Mouse (Mus musculus): Measurements from ENCODE around the gene Olfr524. TPM values are rescaled to one million over a fixed set of nuclear protein-coding genes. Genes with fewer than 3 reads are reported as not detected.

The Olfr524 gene
- polyA plus RNA-seq, 1 experiment from 2014 or later: not detected

- H3K9ac ChIP-seq: no peak overlapping the region
- H3K4me2 ChIP-seq (replicated peaks): no peak overlapping the region
- no peak overlapping the region for H3K27ac ChIP-seq
- H3K36me3 ChIP-seq: no peaks in the 10 kb centered on the region
- H3K27me3 ChIP-seq (replicated peaks): no peaks in the 10 kb centered on the region
- H3K4me1 ChIP-seq (replicated peaks): no peaks in the 10 kb centered on the region
- ATAC-seq: no peak
- WGBS: 86% methylated on average over 2 of the region's 2 CpGs
- H3K4me3 ChIP-seq (replicated peaks): no peak overlapping the region
- H3K9me3 ChIP-seq: no peaks in the 10 kb centered on the region
Observed at GRCm38 (mm10) chr7:140179176-140179575, 26.6 kb downstream of the Olfr524 start.

GRCm38 (mm10) chr7:140172936-140173335 is 32.8 kb downstream of the Olfr524 start, which contains the start of gene Olfr523:
Gene Olfr523, plus strand, starts transcription at chr7:140173217.
- H3K4me1 ChIP-seq (replicated peaks): no peaks in the 10 kb centered on the region
- no peak within 1 kb of the TSS for H3K27ac ChIP-seq
- H3K36me3 ChIP-seq: no peaks in the 10 kb centered on the region
- no peak within 1 kb of the TSS for H3K4me3 ChIP-seq (replicated peaks)
- no peaks in the 10 kb centered on the region for H3K27me3 ChIP-seq (replicated peaks)
- no peaks in the 10 kb centered on the region for H3K9me3 ChIP-seq
- WGBS: 47% methylated on average over 1 of the region's 1 CpGs
- H3K9ac ChIP-seq: no peak within 1 kb of the TSS
- no peak within 1 kb of the TSS for H3K4me2 ChIP-seq (replicated peaks)
- ATAC-seq: no peak

- H3K9ac ChIP-seq: no peak overlapping the region
- no peaks in the 10 kb centered on the region for H3K36me3 ChIP-seq
- H3K4me2 ChIP-seq (replicated peaks): no peak overlapping the region
- no peaks in the 10 kb centered on the region for H3K9me3 ChIP-seq
- ATAC-seq: no peak
- H3K4me1 ChIP-seq (replicated peaks): no peaks in the 10 kb centered on the region
- H3K4me3 ChIP-seq (replicated peaks): no peak overlapping the region
- no peak overlapping the region for H3K27ac ChIP-seq
- 93% methylated on average over 3 of the region's 3 CpGs for WGBS
- no peaks in the 10 kb centered on the region for H3K27me3 ChIP-seq (replicated peaks)
Observed at GRCm38 (mm10) chr7:140170863-140171262, 34.9 kb downstream of the Olfr524 start.

- no peaks in the 10 kb centered on the region for H3K27me3 ChIP-seq (replicated peaks)
- H3K4me3 ChIP-seq (replicated peaks): no peak overlapping the region
- no peaks in the 10 kb centered on the region for H3K9me3 ChIP-seq
- no peak overlapping the region for H3K4me2 ChIP-seq (replicated peaks)
- no peaks in the 10 kb centered on the region for H3K4me1 ChIP-seq (replicated peaks)
- ATAC-seq: no peak
- WGBS: 61% methylated on average over 4 of the region's 4 CpGs
- H3K9ac ChIP-seq: no peak overlapping the region
- H3K36me3 ChIP-seq: no peaks in the 10 kb centered on the region
- H3K27ac ChIP-seq: no peak overlapping the region
Observed at GRCm38 (mm10) chr7:140169386-140169785, 36.4 kb downstream of the Olfr524 start.

- no peak overlapping the region for H3K4me3 ChIP-seq (replicated peaks)
- no peak overlapping the region for H3K27ac ChIP-seq
- H3K9me3 ChIP-seq: no peaks in the 10 kb centered on the region
- no peak overlapping the region for H3K9ac ChIP-seq
- 60% methylated on average over 1 of the region's 1 CpGs for WGBS
- H3K4me2 ChIP-seq (replicated peaks): no peak overlapping the region
- no peak for ATAC-seq
- H3K36me3 ChIP-seq: no peaks in the 10 kb centered on the region
- no peaks in the 10 kb centered on the region for H3K4me1 ChIP-seq (replicated peaks)
- no peaks in the 10 kb centered on the region for H3K27me3 ChIP-seq (replicated peaks)
Observed at GRCm38 (mm10) chr7:140167950-140168349, 37.8 kb downstream of the Olfr524 start.

GRCm38 (mm10) chr7:140164664-140165063 is 41.1 kb downstream of the Olfr524 start, which contains the start of gene Olfr522:
Gene Olfr522, minus strand, starts transcription at chr7:140164764.
- no peak within 1 kb of the TSS for H3K4me3 ChIP-seq (replicated peaks)
- no peak within 1 kb of the TSS for H3K9ac ChIP-seq
- H3K27me3 ChIP-seq (replicated peaks): no peaks in the 10 kb centered on the region; the same call in 1 of the 2 replicates
- WGBS: 80% methylated on average over 7 of the region's 7 CpGs
- H3K9me3 ChIP-seq: no peaks in the 10 kb centered on the region
- H3K4me1 ChIP-seq (replicated peaks): no peaks in the 10 kb centered on the region
- no peak within 1 kb of the TSS for H3K27ac ChIP-seq
- no peak for ATAC-seq
- no peak within 1 kb of the TSS for H3K4me2 ChIP-seq (replicated peaks)
- no peaks in the 10 kb centered on the region for H3K36me3 ChIP-seq

- Histone ChIP-seq H3K9ac (no peak overlapping the region), H3K9me3 (no peaks in the 10 kb centered on the region), H3K27me3 (replicated peaks) (peaks cover 7% of the 10 kb centered on the region), H3K4me1 (replicated peaks) (no peaks in the 10 kb centered on the region), H3K36me3 (no peaks in the 10 kb centered on the region), H3K4me3 (replicated peaks) (no peak overlapping the region), H3K4me2 (replicated peaks) (no peak overlapping the region), H3K27ac (no peak overlapping the region)
- 79% methylated on average over 3 of the region's 3 CpGs for WGBS
- no peak for ATAC-seq
Observed at GRCm38 (mm10) chr7:140160363-140160762, 45.4 kb downstream of the Olfr524 start.

- peak; percentile 28; the same call in 1 of the 2 replicates for ATAC-seq
- Histone ChIP-seq H3K27me3 (replicated peaks) (peaks cover 37% of the 10 kb centered on the region), H3K9ac (no peak within 1 kb of the TSS; the same call in 1 of the 2 replicates), H3K4me3 (replicated peaks) (peak within 1 kb of the TSS; percentile 24), H3K4me1 (replicated peaks) (peaks cover 5% of the 10 kb centered on the region; the same call in 1 of the 2 replicates), H3K36me3 (no peaks in the 10 kb centered on the region), H3K9me3 (no peaks in the 10 kb centered on the region), H3K4me2 (replicated peaks) (peak within 1 kb of the TSS; percentile 48), H3K27ac (no peak within 1 kb of the TSS)
- WGBS: 3% methylated on average over 28 of the region's 28 CpGs
Observed at GRCm38 (mm10) chr7:140154218-140154927, 51.4 kb downstream of the Olfr524 start, which contains the start of gene Sprn. Gene Sprn, minus strand, starts transcription at chr7:140154877.

GRCm38 (mm10) chr7:140153829-140154217 is 51.9 kb downstream of the Olfr524 start:
- peaks cover 5% of the 10 kb centered on the region; the same call in 1 of the 2 replicates for H3K4me1 ChIP-seq (replicated peaks)
- WGBS: 33% methylated on average over 4 of the region's 4 CpGs
- no peak overlapping the region for H3K9ac ChIP-seq
- H3K27me3 ChIP-seq (replicated peaks): peaks cover 37% of the 10 kb centered on the region
- H3K4me3 ChIP-seq (replicated peaks): 0 out of 2 replicates have a peak overlapping the region, but pooled peaks have one; percentile 24
- no peaks in the 10 kb centered on the region for H3K9me3 ChIP-seq
- peak overlapping the region; percentile 53 for H3K4me2 ChIP-seq (replicated peaks)
- H3K36me3 ChIP-seq: no peaks in the 10 kb centered on the region
- no peak overlapping the region for H3K27ac ChIP-seq
- no peak for ATAC-seq

GRCm38 (mm10) chr7:140153383-140153782 is 52.4 kb downstream of the Olfr524 start:
- peak; percentile 53; the same call in 1 of the 2 replicates for ATAC-seq
- peaks cover 5% of the 10 kb centered on the region; the same call in 1 of the 2 replicates for H3K4me1 ChIP-seq (replicated peaks)
- 7% methylated on average over 28 of the region's 28 CpGs for WGBS

More at GRCm38 (mm10) chr7:140153383-140153782, 52.4 kb downstream of the Olfr524 start:
- Histone ChIP-seq H3K4me3 (replicated peaks) (peak overlapping the region; percentile 24), H3K27me3 (replicated peaks) (peaks cover 37% of the 10 kb centered on the region), H3K27ac (no peak overlapping the region), H3K4me2 (replicated peaks) (peak overlapping the region; percentile 53), H3K9ac (peak overlapping the region; percentile 22), H3K36me3 (no peaks in the 10 kb centered on the region), H3K9me3 (no peaks in the 10 kb centered on the region)
